Mouse (Mus musculus) megakaryocyte, embryonic 14.5 days (primary cell): ENCODE results near the gene Rnf225.

Experiments
- FLI1 ChIP-seq: IDR thresholded peaks from 2 replicates; pipeline ENCODE4 v1.6.1; 2012; ENCODE audit warnings: low read length, inconsistent platforms, mixed read lengths
- GATA1 ChIP-seq: IDR thresholded peaks from 3 replicates; pipeline ENCODE4 v1.6.1; 2012; ENCODE audit warnings: mixed read lengths, low read length, inconsistent platforms, borderline replicate concordance

GRCm38 (mm10) chr7:12957511-12957910 lies 30.3 kb downstream of the Rnf225 start:
- TF ChIP-seq GATA1 (no peak), FLI1 (no peak)
